Mouse (Mus musculus): ENCODE results near the gene Mipep. TPM values are rescaled to one million over a fixed set of nuclear protein-coding genes. Genes with fewer than 3 reads are reported as not detected.

Gene Mipep
- polyA plus RNA-seq, 1 experiment, result 0.76 TPM

DNA sequence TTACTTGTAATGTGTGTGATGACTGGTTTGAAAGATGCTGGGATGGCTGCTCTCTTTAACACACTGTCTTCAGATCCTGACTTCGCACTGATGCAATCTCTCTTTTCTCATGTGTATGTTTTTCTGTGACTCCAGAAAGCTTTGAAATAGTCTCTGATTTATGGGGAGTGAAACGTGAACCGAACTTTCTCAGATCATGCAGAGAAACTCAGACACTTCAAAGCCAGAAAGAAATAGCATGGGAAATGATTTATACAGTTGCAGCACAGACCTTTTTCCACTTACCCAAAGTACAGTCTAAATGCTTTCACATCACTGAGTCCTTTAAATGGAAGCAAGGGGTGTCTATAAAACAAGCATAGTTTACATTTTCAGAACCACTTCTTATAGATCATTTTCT lies 79.0 kb downstream of the Mipep start:
- H3K9me3 ChIP-seq (ENCODE audit: control insufficient read depth, low read length), result no peaks in the 10 kb centered on the region
- no peaks in the 10 kb centered on the region for H3K36me3 ChIP-seq (ENCODE audit: control insufficient read depth)
- H3K4me3 ChIP-seq (replicated peaks), result no peak overlapping the region
- TF ChIP-seq TAL1 (IDR thresholded peaks at IDR 0.05; ENCODE audit: low read length) (no peak), GATA1 (IDR thresholded peaks at IDR 0.05; ENCODE audit: low read length) (no peak)
- H3K27me3 ChIP-seq (ENCODE audit: control insufficient read depth), result no peaks in the 10 kb centered on the region
- no peaks in the 10 kb centered on the region for H3K4me1 ChIP-seq (ENCODE audit: control insufficient read depth)

DNA sequence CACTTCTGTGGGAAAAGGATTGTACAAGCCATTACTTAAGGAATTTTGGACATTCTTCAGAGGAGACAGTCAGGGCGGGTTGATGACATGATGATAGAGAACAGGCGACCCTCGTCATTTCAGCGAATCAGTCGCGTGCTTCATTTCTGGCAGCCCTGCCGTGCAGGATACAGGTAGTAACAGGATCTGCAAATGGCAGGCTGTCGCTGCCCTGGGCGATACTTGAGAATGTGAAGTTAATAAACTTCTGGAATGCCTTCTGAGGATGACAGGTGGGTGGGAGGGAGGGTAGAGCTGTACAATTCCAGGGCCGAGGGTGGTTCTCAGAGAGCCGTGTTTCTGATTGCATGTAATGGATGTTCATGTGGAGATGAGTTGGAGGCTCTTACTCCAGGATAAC lies 82.0 kb downstream of the Mipep start:
- H3K36me3 ChIP-seq (ENCODE audit: control insufficient read depth), result peaks cover 5% of the 10 kb centered on the region; the same call in 1 of the 2 replicates
- no peak for TF ChIP-seq TAL1 (IDR thresholded peaks at IDR 0.05; ENCODE audit: low read length)
- no peak for TF ChIP-seq GATA1 (IDR thresholded peaks at IDR 0.05; ENCODE audit: low read length)

DNA sequence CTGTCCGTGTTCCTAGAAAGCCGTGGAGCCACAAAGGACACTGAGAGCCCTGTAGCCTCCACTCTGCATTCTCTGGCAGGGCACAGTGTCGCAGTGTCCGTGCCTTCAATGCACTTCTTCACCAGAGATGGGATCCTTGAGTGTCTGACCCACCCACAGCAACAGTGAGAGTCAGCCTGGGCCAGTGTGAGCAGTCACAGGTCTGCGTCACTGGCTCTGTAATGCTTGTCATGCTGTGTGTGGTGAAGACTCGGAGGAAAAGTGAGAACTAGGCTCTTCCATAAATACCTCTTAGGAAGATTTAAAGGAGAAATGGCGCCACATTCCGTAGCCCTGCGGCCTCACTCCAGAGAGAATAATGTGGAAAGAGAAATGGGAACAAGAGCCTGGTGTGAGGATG lies 84.0 kb downstream of the Mipep start:
- Histone ChIP-seq H3K9me3 (ENCODE audit: control insufficient read depth, low read length) (no peaks in the 10 kb centered on the region), H3K36me3 (ENCODE audit: control insufficient read depth) (peaks cover 18% of the 10 kb centered on the region), H3K4me1 (ENCODE audit: control insufficient read depth) (no peaks in the 10 kb centered on the region), H3K27me3 (ENCODE audit: control insufficient read depth) (no peaks in the 10 kb centered on the region), H3K4me3 (replicated peaks) (no peak overlapping the region)
- TF ChIP-seq TAL1 (IDR thresholded peaks at IDR 0.05; ENCODE audit: low read length) (no peak), GATA1 (IDR thresholded peaks at IDR 0.05; ENCODE audit: low read length) (no peak)

More for the DNA sequence above, 82.0 kb downstream of the Mipep start:
- H3K4me1 ChIP-seq (ENCODE audit: control insufficient read depth), result no peaks in the 10 kb centered on the region
- H3K9me3 ChIP-seq (ENCODE audit: control insufficient read depth, low read length), result no peaks in the 10 kb centered on the region
- no peak overlapping the region for H3K4me3 ChIP-seq (replicated peaks)
- no peaks in the 10 kb centered on the region for H3K27me3 ChIP-seq (ENCODE audit: control insufficient read depth)

DNA sequence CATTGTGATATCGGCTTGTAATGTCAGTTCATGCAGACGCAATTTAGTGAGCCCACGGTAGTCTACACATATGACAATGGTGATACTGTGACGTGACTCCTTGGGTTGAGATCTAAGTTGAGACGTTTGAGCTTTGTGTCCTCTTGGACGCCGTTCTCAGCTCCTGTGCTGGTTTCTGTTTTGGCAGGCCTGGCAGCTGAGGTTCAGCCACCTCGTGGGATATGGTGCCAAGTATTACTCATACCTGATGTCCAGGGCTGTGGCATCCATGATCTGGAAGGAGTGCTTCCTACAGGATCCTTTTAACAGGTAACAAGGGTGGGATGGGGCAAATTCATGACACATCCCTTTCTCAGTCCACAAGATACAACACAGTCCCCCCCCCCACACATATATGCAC lies 87.5 kb downstream of the Mipep start:
- TF ChIP-seq TAL1 (IDR thresholded peaks at IDR 0.05; ENCODE audit: low read length), result no peak
- TF ChIP-seq GATA1 (IDR thresholded peaks at IDR 0.05; ENCODE audit: low read length), result no peak
- Histone ChIP-seq H3K27me3 (ENCODE audit: control insufficient read depth) (no peaks in the 10 kb centered on the region), H3K4me1 (ENCODE audit: control insufficient read depth) (no peaks in the 10 kb centered on the region), H3K4me3 (replicated peaks) (no peak overlapping the region), H3K9me3 (ENCODE audit: control insufficient read depth, low read length) (no peaks in the 10 kb centered on the region), H3K36me3 (ENCODE audit: control insufficient read depth) (peaks cover 25% of the 10 kb centered on the region)

DNA sequence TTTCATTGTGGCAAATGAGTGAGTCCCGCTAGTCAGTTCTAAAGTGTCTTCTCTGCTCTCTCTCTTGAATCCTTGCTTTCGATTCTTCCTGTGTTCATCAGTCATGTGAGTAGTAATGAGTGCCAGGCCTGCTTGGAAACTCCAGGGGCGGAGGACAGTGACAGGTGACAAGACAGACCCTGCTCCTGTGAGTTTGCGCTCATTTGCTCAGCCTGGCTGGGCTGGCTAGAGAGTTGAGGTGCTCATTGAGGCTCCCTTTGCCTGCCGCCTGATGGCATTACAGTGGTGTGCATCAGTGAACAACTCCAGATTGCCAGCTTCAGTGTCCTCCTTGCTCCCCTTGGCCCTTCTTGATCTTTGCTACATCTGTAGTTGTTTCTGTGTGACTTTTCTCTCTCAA lies 97.7 kb downstream of the Mipep start:
- H3K4me1 ChIP-seq (ENCODE audit: control insufficient read depth), result no peaks in the 10 kb centered on the region
- H3K4me3 ChIP-seq (replicated peaks), result no peak overlapping the region
- TF ChIP-seq GATA1 (IDR thresholded peaks at IDR 0.05; ENCODE audit: low read length), result no peak
- no peak for TF ChIP-seq TAL1 (IDR thresholded peaks at IDR 0.05; ENCODE audit: low read length)
- peaks cover 6% of the 10 kb centered on the region for H3K9me3 ChIP-seq (ENCODE audit: control insufficient read depth, low read length)
- H3K36me3 ChIP-seq (ENCODE audit: control insufficient read depth), result peaks cover 7% of the 10 kb centered on the region
- H3K27me3 ChIP-seq (ENCODE audit: control insufficient read depth), result no peaks in the 10 kb centered on the region

DNA sequence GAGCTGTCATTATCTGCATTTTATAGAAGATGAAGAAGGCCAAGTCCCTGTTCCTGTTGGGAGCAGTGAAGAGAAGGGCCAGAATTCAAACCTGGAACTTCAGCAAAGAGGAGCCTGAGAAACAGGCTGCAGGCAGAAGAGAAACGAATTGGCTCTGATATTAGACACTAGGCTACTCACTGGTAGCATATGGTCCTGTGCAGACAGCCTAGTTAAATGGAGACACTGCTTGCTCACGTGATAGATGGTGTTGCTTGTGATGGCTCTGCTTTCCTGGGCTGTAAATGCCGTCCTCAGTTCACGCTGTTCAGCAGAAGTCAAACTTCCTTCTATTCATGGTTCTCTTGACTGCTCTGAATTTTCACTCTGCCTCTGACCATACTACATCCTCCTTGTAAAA lies 98.3 kb downstream of the Mipep start:
- H3K9me3 ChIP-seq (ENCODE audit: control insufficient read depth, low read length), result peaks cover 6% of the 10 kb centered on the region
- no peak for TF ChIP-seq TAL1 (IDR thresholded peaks at IDR 0.05; ENCODE audit: low read length)
- TF ChIP-seq GATA1 (IDR thresholded peaks at IDR 0.05; ENCODE audit: low read length), result no peak
- no peak overlapping the region for H3K4me3 ChIP-seq (replicated peaks)
- no peaks in the 10 kb centered on the region for H3K4me1 ChIP-seq (ENCODE audit: control insufficient read depth)
- H3K27me3 ChIP-seq (ENCODE audit: control insufficient read depth), result no peaks in the 10 kb centered on the region
- H3K36me3 ChIP-seq (ENCODE audit: control insufficient read depth), result peaks cover 7% of the 10 kb centered on the region

DNA sequence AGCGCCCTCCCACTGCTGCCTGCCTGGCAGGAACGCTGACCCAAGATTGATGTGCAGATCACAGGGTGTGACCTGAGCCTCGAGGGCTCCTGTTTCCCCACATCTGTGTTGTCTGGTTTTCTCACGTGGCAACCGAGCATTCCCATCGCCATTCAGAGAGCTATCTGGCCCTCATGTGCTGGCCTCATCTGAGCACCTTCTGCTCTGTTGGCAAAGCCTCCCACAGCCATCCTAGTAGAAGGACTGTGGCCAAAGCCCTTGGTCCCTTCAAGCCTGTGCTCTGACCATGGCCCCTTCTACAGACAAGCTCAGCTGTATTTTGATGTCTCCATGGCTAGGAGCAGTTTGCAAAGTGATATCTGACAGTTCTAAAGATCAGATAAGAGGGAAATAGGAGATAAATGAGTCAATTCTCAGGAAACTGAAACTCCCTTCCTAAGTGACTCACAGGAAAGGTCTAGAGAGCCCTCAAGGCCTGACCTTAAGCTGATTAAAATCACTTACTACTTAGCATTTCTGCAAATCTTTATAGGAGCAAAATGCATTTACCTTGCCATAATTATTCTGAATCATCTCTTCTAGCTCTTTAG lies 101.1 kb downstream of the Mipep start:
- no peaks in the 10 kb centered on the region for H3K4me1 ChIP-seq (ENCODE audit: control insufficient read depth)
- TF ChIP-seq GATA1 (IDR thresholded peaks at IDR 0.05; ENCODE audit: low read length), result no peak
- no peak for TF ChIP-seq TAL1 (IDR thresholded peaks at IDR 0.05; ENCODE audit: low read length)
- peaks cover 6% of the 10 kb centered on the region for H3K9me3 ChIP-seq (ENCODE audit: control insufficient read depth, low read length)
- peaks cover 12% of the 10 kb centered on the region for H3K36me3 ChIP-seq (ENCODE audit: control insufficient read depth)
- H3K27me3 ChIP-seq (ENCODE audit: control insufficient read depth), result no peaks in the 10 kb centered on the region
- H3K4me3 ChIP-seq (replicated peaks), result no peak overlapping the region

DNA sequence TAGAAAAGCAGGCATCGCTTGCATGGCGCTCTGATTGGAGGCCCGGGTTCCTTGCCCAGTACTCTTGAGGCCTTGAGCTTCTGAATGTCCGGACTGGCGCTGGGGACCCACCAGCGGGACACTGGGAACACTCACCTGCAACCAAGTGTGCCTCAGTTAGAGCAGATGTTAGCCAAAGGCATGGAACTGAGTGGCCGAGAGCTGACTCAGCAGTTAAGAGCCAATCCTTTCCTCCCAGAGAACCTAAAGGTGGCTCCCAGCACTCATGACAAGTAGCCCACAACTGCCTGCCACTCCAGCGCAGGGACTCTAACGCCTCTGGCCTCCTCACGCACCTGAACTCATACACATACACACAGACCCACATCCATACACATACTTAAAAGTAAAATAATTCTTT lies 109.5 kb downstream of the Mipep start:
- Histone ChIP-seq H3K4me1 (ENCODE audit: control insufficient read depth) (no peaks in the 10 kb centered on the region), H3K27me3 (ENCODE audit: control insufficient read depth) (no peaks in the 10 kb centered on the region), H3K9me3 (ENCODE audit: control insufficient read depth, low read length) (no peaks in the 10 kb centered on the region), H3K36me3 (ENCODE audit: control insufficient read depth) (no peaks in the 10 kb centered on the region), H3K4me3 (replicated peaks) (no peak overlapping the region)
- TF ChIP-seq GATA1 (IDR thresholded peaks at IDR 0.05; ENCODE audit: low read length) (no peak), TAL1 (IDR thresholded peaks at IDR 0.05; ENCODE audit: low read length) (no peak)

DNA sequence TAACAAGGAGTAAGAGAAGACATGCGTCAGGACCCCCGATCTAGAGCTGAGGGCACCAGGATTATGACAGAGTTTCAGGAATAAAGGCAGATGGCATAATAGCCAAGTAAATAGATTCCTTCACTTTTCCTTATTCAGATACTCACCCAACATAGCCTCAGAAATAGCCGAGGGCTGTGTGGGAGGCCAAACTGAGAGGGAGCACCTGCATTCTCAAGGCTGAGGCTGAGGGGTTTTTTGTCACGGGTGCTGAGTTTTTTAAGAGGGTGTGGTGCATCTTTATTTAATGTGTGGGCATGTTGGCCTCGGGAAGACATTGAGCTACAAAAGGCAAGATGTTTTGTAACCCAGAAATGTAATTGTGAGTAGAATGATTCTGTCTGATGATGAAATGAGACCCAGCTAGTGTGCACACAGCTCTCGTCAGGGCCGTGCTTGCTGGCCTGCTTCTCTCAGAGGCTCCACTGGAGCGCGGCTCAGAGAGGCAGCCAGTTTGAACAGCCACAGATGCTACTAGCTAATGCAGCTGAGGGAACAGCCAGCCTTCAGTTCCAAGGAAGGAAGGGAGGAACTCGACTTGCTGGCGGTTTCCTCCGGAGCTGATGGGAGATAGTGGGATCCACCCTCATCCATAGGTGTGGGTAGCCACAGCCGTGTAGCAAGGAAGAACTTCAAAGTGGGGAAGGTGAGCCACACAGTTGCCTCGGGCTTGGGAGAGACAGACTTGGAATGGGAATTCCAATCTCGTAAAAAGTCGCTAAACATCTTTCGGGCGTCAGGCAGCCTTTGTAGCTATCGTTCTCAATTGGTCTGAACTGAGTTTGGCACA lies 111.0 kb downstream of the Mipep start:
- H3K4me1 ChIP-seq (ENCODE audit: control insufficient read depth), result no peaks in the 10 kb centered on the region
- no peaks in the 10 kb centered on the region for H3K36me3 ChIP-seq (ENCODE audit: control insufficient read depth)
- TF ChIP-seq TAL1 (IDR thresholded peaks at IDR 0.05; ENCODE audit: low read length) (no peak), GATA1 (IDR thresholded peaks at IDR 0.05; ENCODE audit: low read length) (no peak)
- no peak overlapping the region for H3K4me3 ChIP-seq (replicated peaks)
- H3K9me3 ChIP-seq (ENCODE audit: control insufficient read depth, low read length), result no peaks in the 10 kb centered on the region
- H3K27me3 ChIP-seq (ENCODE audit: control insufficient read depth), result no peaks in the 10 kb centered on the region
